Mouse (Mus musculus) embryonic facial prominence, embryonic 10.5 days (tissue): ENCODE measurements around the gene Lmbrd2. TPM values are rescaled to one million over a fixed set of nuclear protein-coding genes. Genes with fewer than 3 reads are reported as not detected.
"Not testable (repeated sequence)": the region's sequence is repeated elsewhere in the genome, so short reads cannot be mapped to it uniquely, and the experiment has no call there.

Source experiments
- DNase-seq: peaks from one replicate; pipeline ENCODE4 v3.0.0-alpha.2; 2017; ENCODE audit warnings: low spot score
- H3K27ac ChIP-seq: fragments of 300-500 bp; sonication (generic); replicated peaks from 2 replicates; pipeline ENCODE4 v1.5.1; 2016; ENCODE audit warnings: mild to moderate bottlenecking
- H3K27me3 ChIP-seq: fragments of 300-500 bp; sonication (generic); replicated peaks from 2 replicates; pipeline ENCODE4 v1.6.1; 2016; ENCODE audit warnings: low read depth, mild to moderate bottlenecking; ENCODE audit not compliant: poor library complexity, severe bottlenecking
- H3K36me3 ChIP-seq: fragments of 300-500 bp; sonication (generic); replicated peaks from 2 replicates; pipeline ENCODE4 v1.6.1; 2016; ENCODE audit warnings: mild to moderate bottlenecking, moderate library complexity
- H3K4me1 ChIP-seq: fragments of 300-500 bp; sonication (generic); 2 replicates; pipeline ENCODE4 v1.6.1; 2016
- H3K4me3 ChIP-seq: fragments of 300-500 bp; sonication (generic); 2 replicates; pipeline ENCODE4 v1.5.1; 2016; ENCODE audit warnings: mild to moderate bottlenecking, moderate library complexity
- H3K9me3 ChIP-seq: fragments of 300-500 bp; sonication (generic); 2 replicates; pipeline ENCODE4 v1.6.1; 2016; ENCODE audit warnings: mild to moderate bottlenecking
- WGBS: fragments of 180-500 bp; shearing (Covaris S2); methylation state at CpG from one replicate; pipeline ENCODE4 v1.1.7; 2016; 5-methylcytosine and 5-hydroxymethylcytosine counted together
- polyA plus RNA-seq: library from polyadenylated mRNA; unstranded; fragments of >200 nt; fragmentation: Nextera tagmentation; extraction: Ambion mirVana; gene quantifications from 2 replicates; pipeline ENCODE4 v1.2.1, GENCODE M21; 2016

Gene Lmbrd2
- polyA plus RNA-seq, 1 experiment from 2014 or later, result 1.9 TPM

DNA sequence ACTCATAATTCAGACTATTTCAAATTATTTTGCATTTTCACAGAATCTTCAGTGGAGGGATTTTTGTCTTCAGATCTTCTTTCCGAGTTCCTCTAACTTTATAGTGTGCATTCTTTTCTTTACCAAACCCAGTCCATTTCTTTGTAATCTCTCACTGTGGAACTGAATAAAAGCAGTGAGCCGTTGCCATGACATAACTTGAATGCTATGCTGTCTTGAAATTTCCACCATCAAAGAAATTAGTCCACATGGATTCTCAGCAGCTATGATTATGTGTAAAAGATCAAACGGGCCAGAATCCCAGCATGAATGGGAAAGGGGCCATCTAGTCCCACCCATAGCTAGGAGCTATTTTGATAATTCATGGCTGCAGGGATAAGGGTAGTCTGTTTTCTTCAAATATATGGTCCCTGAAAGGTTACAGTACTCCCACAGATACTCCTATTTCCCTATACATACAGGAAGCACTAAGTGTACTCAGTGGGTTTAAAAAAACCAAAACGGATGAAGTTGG lies 22.3 kb downstream of the Lmbrd2 start:
- Histone ChIP-seq H3K4me3 (no peak overlapping the region), H3K4me1 (no peaks in the 10 kb centered on the region), H3K36me3 (peaks cover 48% of the 10 kb centered on the region), H3K27ac (no peak overlapping the region), H3K9me3 (no peaks in the 10 kb centered on the region), H3K27me3 (no peaks in the 10 kb centered on the region)
- 87% methylated on average over 4 of the region's 4 CpGs for WGBS
- no peak for DNase-seq

DNA sequence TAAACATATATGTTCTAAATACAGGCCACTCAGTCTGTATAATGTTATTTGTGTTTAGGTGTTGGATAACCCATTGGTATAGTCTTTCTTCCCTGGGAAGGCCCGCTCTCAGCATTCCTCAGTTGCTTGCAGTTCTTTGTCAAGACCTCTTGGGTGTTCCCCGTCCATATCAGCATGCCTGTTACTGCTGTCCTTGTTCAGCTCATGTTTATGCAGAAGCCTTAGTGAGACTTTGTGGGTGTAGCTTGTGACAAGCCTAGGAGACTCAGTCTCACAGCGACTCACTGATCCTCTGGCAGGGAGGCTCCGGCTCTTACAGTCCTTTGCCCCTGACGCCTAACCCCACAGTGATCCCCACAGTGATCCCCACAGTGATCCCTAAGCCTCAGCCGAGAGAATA lies 23.8 kb downstream of the Lmbrd2 start:
- Histone ChIP-seq H3K9me3 (no peaks in the 10 kb centered on the region), H3K36me3 (peaks cover 51% of the 10 kb centered on the region), H3K27me3 (no peaks in the 10 kb centered on the region), H3K4me1 (no peaks in the 10 kb centered on the region), H3K27ac (no peak overlapping the region), H3K4me3 (no peak overlapping the region)
- DNase-seq, result no peak
- 72% methylated on average over 6 of the region's 6 CpGs for WGBS

DNA sequence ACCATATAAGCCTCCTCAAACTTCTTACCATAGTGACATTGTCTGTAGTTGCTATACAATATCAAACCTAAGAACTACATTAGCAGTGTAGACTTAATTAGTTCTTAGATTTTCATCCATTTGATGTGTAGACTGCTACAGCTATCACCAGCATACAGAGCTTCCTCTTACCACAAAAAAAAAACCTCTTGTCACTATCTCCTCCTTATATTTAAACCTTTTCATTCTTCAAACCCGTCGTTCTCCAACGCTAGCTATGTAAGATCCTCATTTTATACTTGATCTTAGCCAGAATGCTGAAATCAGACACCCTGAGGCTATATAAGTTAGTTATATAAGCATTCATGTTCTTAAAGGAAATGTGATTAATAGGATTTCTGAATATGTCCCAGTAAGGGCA lies 36.7 kb downstream of the Lmbrd2 start:
- no peaks in the 10 kb centered on the region for H3K9me3 ChIP-seq
- DNase-seq, result no peak
- WGBS, result 93% methylated on average over 3 of the region's 3 CpGs
- H3K27me3 ChIP-seq, result no peaks in the 10 kb centered on the region
- peaks cover 45% of the 10 kb centered on the region for H3K36me3 ChIP-seq
- no peak overlapping the region for H3K4me3 ChIP-seq
- H3K4me1 ChIP-seq, result no peaks in the 10 kb centered on the region
- no peak overlapping the region for H3K27ac ChIP-seq

DNA sequence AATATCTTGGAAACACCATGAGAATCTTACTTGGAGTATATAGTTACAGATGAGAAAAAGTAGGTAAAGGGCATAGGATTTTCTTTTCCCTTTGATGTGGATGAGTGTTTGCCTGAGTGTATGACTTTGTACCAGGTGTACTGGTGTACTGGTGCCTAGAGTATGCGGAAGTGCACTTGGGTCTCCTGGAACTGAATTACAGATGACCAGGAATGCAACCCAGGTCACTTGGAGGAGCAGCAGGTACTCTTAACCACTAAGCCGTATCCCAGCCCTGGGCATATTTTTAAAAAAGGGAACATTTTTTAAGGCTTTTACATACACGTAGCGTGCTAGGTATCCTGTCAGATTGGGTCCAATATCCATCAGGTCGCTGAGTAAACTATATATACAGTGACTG lies 43.6 kb downstream of the Lmbrd2 start:
- no peak for DNase-seq
- 93% methylated on average over 5 of the region's 5 CpGs for WGBS
- no peak overlapping the region for H3K4me3 ChIP-seq
- no peak overlapping the region for H3K27ac ChIP-seq
- H3K4me1 ChIP-seq, result no peaks in the 10 kb centered on the region
- peaks cover 44% of the 10 kb centered on the region for H3K36me3 ChIP-seq
- H3K27me3 ChIP-seq, result no peaks in the 10 kb centered on the region
- no peaks in the 10 kb centered on the region for H3K9me3 ChIP-seq

DNA sequence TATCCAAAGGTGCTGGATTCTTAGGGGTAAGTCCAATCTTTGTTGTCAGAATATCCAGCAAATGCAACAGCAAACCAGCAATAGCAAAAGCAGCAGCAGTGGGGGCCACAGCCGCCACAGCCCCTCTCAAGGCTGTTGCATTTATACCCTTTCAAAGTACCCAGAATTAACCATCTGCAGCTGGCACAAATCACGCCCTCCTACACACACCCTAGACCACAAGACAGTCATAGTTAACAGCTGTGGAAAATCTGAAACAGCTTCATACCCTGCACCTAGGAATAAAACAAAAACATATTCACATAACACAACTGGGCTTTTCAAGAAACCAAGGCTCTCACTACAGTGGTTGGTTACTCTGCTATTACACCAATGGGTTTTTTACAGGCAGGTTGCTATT lies 49.4 kb downstream of the Lmbrd2 start:
- no peak for DNase-seq
- Histone ChIP-seq H3K27me3 (no peaks in the 10 kb centered on the region), H3K36me3 (peaks cover 46% of the 10 kb centered on the region), H3K27ac (no peak overlapping the region), H3K4me1 (no peaks in the 10 kb centered on the region), H3K4me3 (no peak overlapping the region), H3K9me3 (no peaks in the 10 kb centered on the region)
- 67% methylated on average over 2 of the region's 2 CpGs for WGBS

DNA sequence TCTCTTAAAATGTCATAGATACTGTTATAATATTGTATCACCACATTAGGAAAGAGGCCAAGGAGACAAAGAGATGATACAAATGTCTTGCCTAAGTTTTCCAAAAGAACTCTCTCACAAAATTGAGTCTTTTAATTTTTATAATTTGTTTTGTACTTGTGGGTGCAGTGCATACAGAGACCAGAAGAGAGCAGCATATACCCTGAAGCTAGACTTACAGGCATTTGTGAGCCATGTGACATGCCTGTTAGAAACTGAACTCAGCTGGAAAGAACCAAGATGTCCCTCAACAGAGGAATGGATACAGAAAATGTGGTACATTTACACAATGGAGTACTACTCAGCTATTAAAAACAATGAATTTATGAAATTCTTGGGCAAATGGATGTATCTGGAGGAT lies 52.3 kb downstream of the Lmbrd2 start:
- not testable (repeated sequence) for H3K27ac ChIP-seq, H3K4me1 ChIP-seq, DNase-seq

DNA sequence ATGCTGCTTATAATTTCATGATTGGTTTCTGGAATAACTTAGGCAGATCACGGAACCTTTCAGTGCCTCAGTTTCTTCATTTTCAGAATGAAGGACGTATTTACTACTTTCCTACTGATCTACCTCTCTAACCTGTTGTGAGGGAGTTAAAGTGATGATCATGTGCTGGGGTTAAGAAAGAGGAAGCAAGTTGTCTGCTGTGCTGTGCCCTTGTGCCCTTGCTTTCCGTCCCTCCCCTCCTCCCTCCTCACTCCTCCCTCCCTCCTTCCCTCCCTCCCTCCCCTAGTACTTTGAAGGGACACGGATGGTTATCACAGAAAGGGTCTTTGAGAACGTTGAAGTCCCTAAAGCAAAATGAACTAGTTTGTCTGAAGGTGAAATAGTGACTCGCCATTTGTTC lies 58.1 kb downstream of the Lmbrd2 start:
- WGBS, result 57% methylated on average over 6 of the region's 6 CpGs
- Histone ChIP-seq H3K9me3 (no peaks in the 10 kb centered on the region), H3K4me1 (no peaks in the 10 kb centered on the region), H3K4me3 (no peak overlapping the region), H3K36me3 (peaks cover 24% of the 10 kb centered on the region), H3K27ac (no peak overlapping the region), H3K27me3 (no peaks in the 10 kb centered on the region)
- DNase-seq, result no peak

More for the DNA sequence above, 52.3 kb downstream of the Lmbrd2 start:
- H3K27me3 ChIP-seq, H3K4me3 ChIP-seq, H3K9me3 ChIP-seq: not testable (repeated sequence)
- H3K36me3 ChIP-seq, result peaks cover 47% of the 10 kb centered on the region

DNA sequence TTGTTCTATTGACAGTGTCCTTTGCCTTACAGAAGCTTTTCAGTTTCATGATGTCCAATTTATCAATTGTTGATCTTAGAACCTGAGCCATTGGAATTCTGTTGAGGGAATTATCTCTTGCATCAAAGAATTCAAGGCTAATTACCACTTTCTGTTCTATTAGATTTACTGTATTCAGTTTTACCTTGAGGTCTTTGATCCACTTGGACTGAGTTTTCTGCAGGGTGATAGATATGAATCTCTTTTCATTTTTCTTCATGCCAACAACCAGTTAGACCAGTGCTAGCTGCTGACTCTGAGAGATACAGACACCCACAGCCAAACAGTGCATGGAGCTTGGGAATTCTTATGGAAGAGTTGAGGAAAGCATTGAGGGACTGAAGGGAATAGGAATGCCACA lies 71.5 kb downstream of the Lmbrd2 start:
- H3K27me3 ChIP-seq, result no peaks in the 10 kb centered on the region
- no peaks in the 10 kb centered on the region for H3K9me3 ChIP-seq
- H3K36me3 ChIP-seq, result no peaks in the 10 kb centered on the region
- DNase-seq, result no peak
- no peak overlapping the region for H3K27ac ChIP-seq
- no peak overlapping the region for H3K4me3 ChIP-seq
- no peaks in the 10 kb centered on the region for H3K4me1 ChIP-seq

DNA sequence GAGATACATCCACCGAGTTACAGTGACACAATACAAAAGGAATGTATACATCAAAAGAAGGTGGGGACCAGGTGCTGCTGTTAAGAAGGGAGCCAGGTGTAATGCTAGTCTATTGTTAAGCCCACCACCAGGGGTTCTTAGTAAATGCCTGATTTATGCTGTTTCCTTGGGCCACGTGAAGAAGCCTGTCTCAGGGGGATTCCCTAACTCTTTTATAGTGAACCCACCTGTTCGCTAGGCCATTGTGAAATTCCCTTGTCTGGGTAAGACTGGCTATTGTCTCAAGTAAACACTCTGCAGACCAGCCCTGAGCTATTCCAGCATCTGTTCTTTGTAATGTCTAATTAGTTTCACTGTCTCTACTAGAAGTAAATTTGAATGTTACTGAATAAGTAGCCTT lies 72.7 kb downstream of the Lmbrd2 start:
- H3K9me3 ChIP-seq, H3K27ac ChIP-seq, H3K27me3 ChIP-seq, DNase-seq, H3K4me3 ChIP-seq, H3K36me3 ChIP-seq, H3K4me1 ChIP-seq: not testable (repeated sequence)
- WGBS, result 71% methylated on average over 3 of the region's 3 CpGs

DNA sequence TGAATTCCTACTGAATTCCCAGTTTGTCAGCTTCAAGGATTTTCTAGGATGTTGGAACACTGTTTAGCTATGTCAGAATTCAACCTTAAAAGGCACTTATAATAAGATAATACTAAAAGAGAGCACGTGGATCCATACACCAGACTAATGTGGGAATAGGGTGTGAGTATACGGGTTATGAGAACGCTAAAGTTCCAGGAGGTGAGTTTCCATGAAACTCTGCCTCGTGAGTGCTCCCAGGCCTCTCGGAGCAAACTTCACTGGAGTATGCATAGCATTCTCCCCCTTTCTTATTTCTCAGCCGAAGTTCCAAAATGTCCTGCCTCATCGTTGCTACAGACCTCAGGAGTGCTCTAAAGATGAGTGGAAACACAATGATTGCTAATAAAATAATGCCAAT lies 73.1 kb downstream of the Lmbrd2 start:
- H3K27ac ChIP-seq, H3K4me1 ChIP-seq, H3K9me3 ChIP-seq, H3K4me3 ChIP-seq, H3K27me3 ChIP-seq, H3K36me3 ChIP-seq, DNase-seq: not testable (repeated sequence)
- WGBS, result 91% methylated on average over 7 of the region's 7 CpGs

DNA sequence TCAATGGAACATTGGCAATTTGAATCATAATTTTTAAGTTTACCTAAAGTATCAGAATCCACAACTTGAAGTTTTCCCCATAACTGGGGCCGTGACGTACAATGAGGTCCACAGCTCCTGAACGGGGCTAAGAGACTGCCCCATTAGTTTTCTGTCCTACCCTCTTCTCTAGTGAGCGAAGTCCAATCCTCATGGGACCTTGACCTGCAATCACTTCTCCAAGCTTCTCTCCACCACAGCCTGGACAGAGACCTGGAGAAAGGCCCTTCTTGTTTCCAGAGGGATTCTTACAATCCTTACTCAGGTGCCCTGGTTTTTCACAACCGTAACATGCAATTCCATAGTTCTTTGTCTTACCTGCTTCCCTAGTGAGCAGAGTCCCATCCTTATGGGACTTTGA lies 76.1 kb downstream of the Lmbrd2 start:
- no peaks in the 10 kb centered on the region for H3K9me3 ChIP-seq
- 89% methylated on average over 5 of the region's 5 CpGs for WGBS
- no peak overlapping the region for H3K4me3 ChIP-seq

DNA sequence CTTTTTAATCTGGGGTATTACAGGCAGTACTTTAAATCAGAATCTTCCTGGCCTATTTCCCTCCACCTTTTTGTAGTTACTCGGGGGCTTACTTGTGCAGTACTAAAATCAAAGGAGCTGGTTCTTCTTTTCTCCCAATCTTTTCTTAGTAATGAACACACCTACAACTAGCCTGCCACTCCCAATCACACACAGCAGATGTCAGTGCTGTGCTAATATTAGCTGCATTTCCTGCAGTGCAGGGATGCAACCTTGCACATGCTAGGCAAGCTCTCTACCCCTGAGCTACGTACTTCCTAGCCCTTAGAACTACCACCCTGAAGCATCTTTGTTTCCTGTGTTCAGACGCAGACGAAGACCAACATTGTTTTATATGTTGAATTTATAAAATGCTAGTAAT lies 90.6 kb downstream of the Lmbrd2 start:
- WGBS, result 79% methylated on average over 4 of the region's 4 CpGs
- H3K4me3 ChIP-seq, H3K4me1 ChIP-seq, DNase-seq, H3K27ac ChIP-seq, H3K36me3 ChIP-seq, H3K27me3 ChIP-seq, H3K9me3 ChIP-seq: not testable (repeated sequence)

More for the DNA sequence above, 76.1 kb downstream of the Lmbrd2 start:
- no peak for DNase-seq
- H3K36me3 ChIP-seq, result no peaks in the 10 kb centered on the region
- H3K27me3 ChIP-seq, result no peaks in the 10 kb centered on the region
- H3K27ac ChIP-seq, result no peak overlapping the region
- H3K4me1 ChIP-seq, result no peaks in the 10 kb centered on the region

DNA sequence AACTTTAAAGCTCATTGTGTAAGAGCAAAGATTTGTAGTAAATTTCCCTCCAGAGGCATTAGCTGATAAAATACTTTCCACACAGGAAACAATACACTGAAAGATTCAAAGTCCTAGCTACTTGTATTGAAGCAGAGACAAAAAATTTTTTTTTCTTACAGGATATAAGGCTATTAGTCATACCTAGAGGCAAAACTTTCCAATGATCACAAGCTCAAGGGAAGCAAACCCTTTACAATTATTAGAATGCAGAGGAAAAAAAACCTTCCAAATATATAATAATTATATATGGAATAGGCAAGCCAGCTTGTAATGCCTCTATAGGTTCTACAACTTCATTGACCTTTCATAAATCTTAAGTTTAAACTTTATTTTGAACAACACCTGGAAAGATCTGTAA lies 106.0 kb downstream of the Lmbrd2 start:
- no peaks in the 10 kb centered on the region for H3K36me3 ChIP-seq
- H3K4me1 ChIP-seq, result no peaks in the 10 kb centered on the region
- no peak for DNase-seq
- H3K27ac ChIP-seq, result no peak overlapping the region
- no peaks in the 10 kb centered on the region for H3K27me3 ChIP-seq
- H3K4me3 ChIP-seq, result no peak overlapping the region
- H3K9me3 ChIP-seq, result peaks cover under 1% of the 10 kb centered on the region; the same call in 1 of the 2 replicates
